Mouse (Mus musculus) CH12.LX (cell line): ENCODE results near the gene D630003M21Rik. TPM values are rescaled to one million over a fixed set of nuclear protein-coding genes. Genes with fewer than 3 reads are reported as not detected.

Experiments used
- DNase-seq: peaks from one replicate; pipeline ENCODE4 v3.0.0-alpha.2; 2013; ENCODE audit errors: extremely low read depth
- H3K27ac ChIP-seq: 2 replicates; pipeline ENCODE4 v1.5.1; 2012; ENCODE audit warnings: low read depth, mild to moderate bottlenecking, control low read depth, moderate library complexity; ENCODE audit not compliant: insufficient read depth
- H3K27me3 ChIP-seq: replicated peaks from 2 replicates; pipeline ENCODE3; 2012; ENCODE audit warnings: inconsistent platforms
- H3K36me3 ChIP-seq, 2 experiments: replicated peaks in 1 of 2; 2 replicates each; pipeline versions ENCODE3 to v1.6.1; 2012; ENCODE audit warnings: inconsistent platforms in 1 of 2, low read length in 1 of 2, mild to moderate bottlenecking in 1 of 2, mixed read lengths in 1 of 2, moderate library complexity in 1 of 2; ENCODE audit not compliant: control insufficient read depth in 1 of 2, insufficient read depth in 1 of 2
- H3K4me1 ChIP-seq, 2 experiments: 2 replicates each; pipeline ENCODE4 v1.6.1; 2012; ENCODE audit warnings: inconsistent platforms in 1 of 2, moderate library complexity in 1 of 2; ENCODE audit not compliant: insufficient read depth in 2 of 2, control insufficient read depth in 1 of 2
- H3K4me2 ChIP-seq: 2 replicates; pipeline ENCODE4 v1.6.1; 2012; ENCODE audit warnings: low read depth, mild to moderate bottlenecking, control low read depth; ENCODE audit not compliant: poor library complexity, insufficient read depth, severe bottlenecking
- H3K4me3 ChIP-seq, 3 experiments: fragments of 150-350 bp in 1 of 3; sonication (generic) in 1 of 3; replicated peaks in 1 of 3; 2 replicates each; pipeline versions ENCODE3 to v1.5.1; 2011 to 2012; ENCODE audit warnings: low read depth in 2 of 3, low read length in 2 of 3, mild to moderate bottlenecking in 2 of 3, moderate library complexity in 2 of 3, control low read depth in 1 of 3, improper control_type of control experiment in 1 of 3, inconsistent platforms in 1 of 3, mixed read lengths in 1 of 3; ENCODE audit not compliant: poor library complexity in 1 of 3
- H3K79me2 ChIP-seq: replicated peaks from 2 replicates; pipeline ENCODE4 v1.6.1; 2012; ENCODE audit warnings: mild to moderate bottlenecking, moderate library complexity; ENCODE audit not compliant: control insufficient read depth, poor library complexity, insufficient read depth, severe bottlenecking; ENCODE audit errors: extremely low read depth
- H3K9ac ChIP-seq: 2 replicates; pipeline ENCODE4 v1.6.1; 2012; ENCODE audit warnings: low read depth, mild to moderate bottlenecking, control low read depth, moderate library complexity; ENCODE audit not compliant: insufficient read depth
- H3K9me3 ChIP-seq: replicated peaks from 2 replicates; pipeline ENCODE3; 2012; ENCODE audit warnings: low read length, inconsistent platforms, mixed read lengths
- BHLHE40 ChIP-seq: IDR thresholded peaks from 2 replicates; pipeline ENCODE4 v1.6.1; 2011; ENCODE audit warnings: mild to moderate bottlenecking, low read depth, low read length, improper control_type of control experiment
- CHD2 ChIP-seq: IDR thresholded peaks from 2 replicates; pipeline ENCODE4 v1.6.1; 2011; ENCODE audit warnings: low read length, improper control_type of control experiment
- E2F4 ChIP-seq: IDR thresholded peaks from 2 replicates; pipeline ENCODE4 v1.6.1; 2011; ENCODE audit warnings: low read depth, low read length, improper control_type of control experiment; ENCODE audit not compliant: insufficient replicate concordance
- GABPA ChIP-seq: IDR thresholded peaks from 2 replicates; pipeline ENCODE4 v1.6.1; 2012; ENCODE audit warnings: low read depth, low read length, improper control_type of control experiment, inconsistent platforms; ENCODE audit not compliant: insufficient replicate concordance
- HCFC1 ChIP-seq: IDR thresholded peaks from 2 replicates; pipeline ENCODE4 v1.6.1; 2012; ENCODE audit warnings: low read depth, mild to moderate bottlenecking, inconsistent platforms, low read length, improper control_type of control experiment
- IRF4 ChIP-seq: IDR thresholded peaks from 2 replicates; pipeline ENCODE4 v1.6.1; 2014; ENCODE audit warnings: low read depth, mild to moderate bottlenecking, inconsistent platforms, low read length, improper control_type of control experiment
- JUN ChIP-seq: IDR thresholded peaks from 2 replicates; pipeline ENCODE4 v1.6.1; 2011; ENCODE audit warnings: low read depth, mild to moderate bottlenecking, low read length, improper control_type of control experiment, moderate library complexity; ENCODE audit not compliant: insufficient read depth
- JUND ChIP-seq: conservative IDR thresholded peaks from 2 replicates; pipeline ENCODE4 v1.6.1; 2011; ENCODE audit warnings: low read depth, low read length, improper control_type of control experiment
- KAT2A ChIP-seq: IDR thresholded peaks from 2 replicates; pipeline ENCODE4 v1.6.1; 2012; ENCODE audit warnings: low read length, improper control_type of control experiment, inconsistent platforms; ENCODE audit not compliant: insufficient replicate concordance
- MAFK ChIP-seq: IDR thresholded peaks from 2 replicates; pipeline ENCODE4 v1.6.1; 2011; ENCODE audit warnings: low read length, improper control_type of control experiment; ENCODE audit not compliant: insufficient replicate concordance
- MAX ChIP-seq: IDR thresholded peaks from 2 replicates; pipeline ENCODE4 v1.6.1; 2011; ENCODE audit warnings: low read length, improper control_type of control experiment
- MAZ ChIP-seq: IDR thresholded peaks from 2 replicates; pipeline ENCODE4 v1.6.1; 2012; ENCODE audit warnings: low read depth, mild to moderate bottlenecking, inconsistent platforms, low read length, improper control_type of control experiment, moderate library complexity
- NRF1 ChIP-seq: IDR thresholded peaks from 2 replicates; pipeline ENCODE4 v1.6.1; 2014; ENCODE audit warnings: low read depth, mild to moderate bottlenecking, inconsistent platforms, low read length, improper control_type of control experiment, moderate library complexity
- PAX5 ChIP-seq: IDR thresholded peaks from 2 replicates; pipeline ENCODE4 v1.6.1; 2012; ENCODE audit warnings: low read length, inconsistent platforms, mixed read lengths
- POLR2A ChIP-seq: IDR thresholded peaks from 2 replicates; pipeline ENCODE4 v1.6.1; 2011; ENCODE audit warnings: low read depth, mild to moderate bottlenecking, improper control_type of control experiment, low read length
- RCOR1 ChIP-seq: conservative IDR thresholded peaks from 2 replicates; pipeline ENCODE4 v1.6.1; 2012; ENCODE audit warnings: low read depth, mild to moderate bottlenecking, inconsistent platforms, low read length, improper control_type of control experiment
- SIN3A ChIP-seq: IDR thresholded peaks from 2 replicates; pipeline ENCODE4 v1.6.1; 2012; ENCODE audit warnings: low read length, improper control_type of control experiment, inconsistent platforms
- USF1 ChIP-seq: IDR thresholded peaks from 2 replicates; pipeline ENCODE4 v1.6.1; 2014; ENCODE audit warnings: low read depth, mild to moderate bottlenecking, inconsistent platforms, low read length, improper control_type of control experiment
- ZC3H11A ChIP-seq: IDR thresholded peaks from 2 replicates; pipeline ENCODE4 v1.6.1; 2012; ENCODE audit warnings: low read depth, mild to moderate bottlenecking, inconsistent platforms, low read length, improper control_type of control experiment
- ZKSCAN1 ChIP-seq: IDR thresholded peaks from 2 replicates; pipeline ENCODE4 v1.6.1; 2012; ENCODE audit warnings: low read depth, inconsistent platforms, low read length, improper control_type of control experiment, borderline replicate concordance
- dilution Hi-C: fragments of 300-500 bp; cut with MboI; formaldehyde crosslinking; loops from 2 replicates; pipeline ENCODE4 v1.14.3; 2020; ENCODE audit warnings: low sequenced_read_pairs; ENCODE audit not compliant: extremely low pct_unique_long_range_greater_than_20kb, extremely low pct_ligation_motif_present
- in situ Hi-C: fragments of 300-500 bp; cut with MboI; formaldehyde crosslinking; loops from 3 replicates; pipeline ENCODE4 v1.14.3; 2019; ENCODE audit warnings: low sequenced_read_pairs, low pct_ligation_motif_present, low pct_unique_long_range_greater_than_20kb, mixed read lengths
- polyA plus RNA-seq: library from polyadenylated mRNA; unstranded; fragments of >175 nt; gene quantifications from 2 replicates; pipeline ENCODE4 v1.2.1, GENCODE M21; 2012; ENCODE audit warnings: low read depth; ENCODE audit not compliant: insufficient read length
- total RNA-seq, 2 experiments: library from RNA; depleted of rRNA; stranded (reverse); fragments of 300-350 nt in 1 of 2; fragments of >200 nt in 1 of 2; gene quantifications; 2 replicates each; pipeline ENCODE4 v1.2.3; 2012 to 2014

Gene D630003M21Rik
- total and polyA plus RNA-seq, 3 experiments: 0.23 to 1.4 (median 0.93) TPM

DNA sequence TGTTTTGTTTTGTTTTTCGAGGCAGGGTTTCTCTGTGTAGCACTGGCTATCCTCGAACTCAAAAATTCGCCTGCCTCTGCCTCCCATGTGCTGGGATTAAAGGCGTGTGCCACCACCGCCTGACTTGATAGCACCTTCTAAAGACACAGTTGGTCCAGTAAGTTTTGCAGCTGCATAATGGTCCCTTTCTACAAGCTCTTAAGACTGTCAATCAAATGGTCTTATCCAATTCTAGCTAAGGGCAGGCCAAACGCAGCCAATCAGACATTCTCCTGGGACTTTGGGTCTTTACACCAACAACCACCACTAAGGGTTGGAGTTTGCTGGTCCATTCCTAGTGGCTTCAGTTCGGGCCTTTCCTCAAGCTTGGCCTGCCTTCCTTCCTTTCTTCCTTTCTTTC, 73.9 kb downstream of the D630003M21Rik start:
- in situ Hi-C loops: no loop called here
- no peaks in the 10 kb centered on the region for H3K79me2 ChIP-seq

DNA sequence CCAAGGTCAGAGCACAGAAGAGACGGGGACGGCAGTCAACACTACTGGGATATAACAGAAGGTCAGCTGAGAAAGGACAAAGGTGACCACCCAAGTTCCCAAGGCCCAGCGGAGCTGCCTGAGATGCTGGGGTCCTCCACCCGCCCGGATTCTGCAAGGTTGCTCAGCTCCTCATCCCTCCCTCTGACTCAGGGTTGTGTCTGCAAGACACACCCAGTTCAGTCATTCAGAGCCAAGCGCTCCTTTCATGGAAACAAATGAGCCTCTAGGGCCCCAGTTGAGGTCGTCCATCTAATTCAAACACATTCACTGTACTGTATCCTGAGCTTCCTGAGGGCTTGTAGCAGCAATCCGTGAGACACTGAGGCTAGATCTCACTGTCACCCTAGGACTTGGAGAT, 74.4 kb downstream of the D630003M21Rik start:
- Histone ChIP-seq H3K9me3 (peaks cover 18% of the 10 kb centered on the region), H3K4me3 (no peak overlapping the region), H3K4me1 (peaks cover 4 to 15% of the 10 kb centered on the region in 2 experiments), H3K27ac (no peak overlapping the region), H3K27me3 (peaks cover 60% of the 10 kb centered on the region), H3K9ac (no peak overlapping the region)
- DNase-seq: no peak
- in situ Hi-C loops: no loop called here
- TF ChIP-seq BHLHE40: no peak
- TF ChIP-seq KAT2A: no peak
- TF ChIP-seq JUN: no peak
- TF ChIP-seq CHD2: no peak
- no peak for TF ChIP-seq ZC3H11A
- TF ChIP-seq E2F4: no peak
- TF ChIP-seq MAZ: no peak
- TF ChIP-seq USF1: no peak
- no peak for TF ChIP-seq SIN3A
- no peak for TF ChIP-seq HCFC1
- no peak for TF ChIP-seq RCOR1
- no peak for TF ChIP-seq GABPA
- TF ChIP-seq JUND: no peak
- no peak for TF ChIP-seq PAX5
- TF ChIP-seq ZKSCAN1: no peak
- no peak for TF ChIP-seq POLR2A
- no peak for TF ChIP-seq NRF1
- TF ChIP-seq MAFK: no peak
- TF ChIP-seq, all 38 proteins: peak for 0
- no peak overlapping the region for H3K4me2 ChIP-seq
- dilution Hi-C loops: no loop called here
- H3K79me2 ChIP-seq: no peaks in the 10 kb centered on the region
- H3K36me3 ChIP-seq: no peaks in the 10 kb centered on the region

More for the DNA sequence above, 73.9 kb downstream of the D630003M21Rik start:
- H3K4me1 ChIP-seq: peaks cover 5 to 20% of the 10 kb centered on the region in 2 experiments
- no peak overlapping the region for H3K9ac ChIP-seq
- H3K27me3 ChIP-seq: peaks cover 55% of the 10 kb centered on the region
- H3K4me3 ChIP-seq: no peak overlapping the region
- no peak for DNase-seq
- H3K9me3 ChIP-seq: peaks cover 16% of the 10 kb centered on the region
- dilution Hi-C loops: no loop called here
- H3K36me3 ChIP-seq: no peaks in the 10 kb centered on the region
- no peak overlapping the region for H3K27ac ChIP-seq
- no peak overlapping the region for H3K4me2 ChIP-seq
- peak; percentile 27; the same call in 1 of the 2 replicates for TF ChIP-seq CHD2
- TF ChIP-seq MAX: no peak
- TF ChIP-seq IRF4: no peak
